Mouse (Mus musculus): ENCODE results near the gene 1700022I11Rik.

Gene 1700022I11Rik

DNA sequence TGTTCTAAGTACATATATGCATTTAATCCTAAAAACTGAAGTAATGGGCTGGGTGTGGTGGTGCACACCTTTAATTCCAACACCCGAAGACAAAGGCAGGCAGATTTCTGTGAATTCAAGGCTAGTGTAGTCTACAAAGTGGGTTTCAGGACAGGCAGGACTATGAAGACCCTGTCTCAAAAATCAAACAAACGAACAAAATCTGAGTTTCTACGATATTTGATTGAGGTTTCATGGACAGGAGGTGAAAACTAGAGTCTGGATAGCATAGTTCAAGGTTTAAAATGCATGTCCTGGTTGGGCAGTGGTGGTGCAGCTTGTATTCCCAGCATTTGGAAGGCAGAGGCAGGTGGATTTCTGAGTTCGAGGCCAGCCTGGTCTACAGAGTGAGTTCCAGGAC, at the start of gene 1700022I11Rik:
Gene 1700022I11Rik (plus strand): TSS at position 301 of the 400 bp plus-strand sequence.
- no peak for DNase-seq

DNA sequence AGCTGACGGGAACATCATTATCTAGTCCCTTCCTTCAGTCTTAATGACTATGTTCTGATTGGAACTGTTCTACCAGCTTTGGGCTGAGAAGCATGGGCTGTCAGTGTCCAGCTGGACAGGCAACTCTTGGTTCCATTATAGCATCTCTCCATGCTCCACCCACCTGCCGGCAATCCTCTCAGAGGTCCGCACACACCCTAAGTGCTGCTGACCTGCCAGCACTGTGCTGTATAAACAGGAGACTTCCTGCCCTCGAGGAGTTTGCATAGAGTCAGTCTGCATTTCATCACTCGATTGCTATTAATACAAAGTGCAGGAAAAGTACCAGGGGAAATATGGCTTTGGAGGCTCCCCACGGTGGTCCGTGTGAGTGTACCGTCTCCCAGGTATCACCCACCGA, 48.7 kb upstream of the 1700022I11Rik start:
- DNase-seq = no peak

DNA sequence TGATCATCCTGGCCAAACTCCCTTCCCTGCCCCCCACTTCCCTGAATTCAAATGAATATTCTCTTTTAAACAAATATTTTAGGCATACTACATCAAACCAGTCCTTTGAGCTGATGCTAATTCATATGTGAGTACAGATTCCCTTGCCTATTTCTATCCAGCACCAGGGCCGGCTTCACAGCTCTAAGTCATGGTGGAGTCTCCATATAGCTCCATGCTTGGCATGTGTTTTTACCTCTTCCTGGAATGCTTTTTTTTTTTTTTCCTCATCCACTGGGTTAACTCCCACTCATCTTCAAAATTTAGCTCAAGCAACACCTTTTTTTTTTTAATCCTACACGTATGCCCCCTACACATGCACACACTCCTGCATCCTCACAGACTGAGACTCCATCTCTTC, 47.9 kb upstream of the 1700022I11Rik start:
- DNase-seq = no peak

DNA sequence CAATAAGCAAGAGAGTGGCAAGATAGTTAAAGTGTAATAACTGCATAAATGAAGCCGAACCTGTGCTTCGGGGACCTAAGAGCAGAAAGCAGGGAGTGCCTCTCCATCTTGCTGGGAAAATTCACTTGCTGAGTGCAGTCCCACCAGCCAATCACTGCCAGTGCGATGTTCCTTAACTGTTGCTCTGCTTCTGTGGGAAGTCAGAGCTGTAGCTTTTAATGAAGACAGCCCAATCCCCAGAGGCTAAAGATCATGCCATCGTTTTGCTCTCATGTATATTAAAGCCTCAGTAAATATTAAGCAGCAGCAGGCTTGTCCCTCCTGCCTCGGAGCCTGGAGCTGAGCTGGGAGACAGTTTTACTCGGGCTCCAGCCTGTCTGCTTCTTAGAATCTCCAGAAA, 47.3 kb upstream of the 1700022I11Rik start:
- DNase-seq = no peak

DNA sequence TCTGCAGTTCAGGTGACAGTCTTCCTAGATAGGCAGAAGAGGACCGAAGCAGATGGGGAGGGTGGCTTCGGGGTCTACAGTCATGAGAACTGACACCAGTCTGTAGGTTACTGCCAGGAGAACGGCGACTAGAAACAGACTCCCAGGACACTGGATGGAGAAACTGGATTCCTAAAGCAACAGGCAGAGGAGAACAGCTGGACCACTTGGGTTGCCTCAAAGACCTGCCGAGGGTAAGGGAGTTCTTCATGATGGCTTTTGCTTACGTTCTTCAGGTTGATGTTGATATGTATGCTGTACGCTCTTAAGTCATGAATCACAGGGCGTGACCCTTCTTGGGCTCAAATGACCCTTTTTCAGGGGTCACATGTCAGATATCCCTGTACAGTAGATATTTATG, 46.9 kb upstream of the 1700022I11Rik start:
- DNase-seq = no peak

DNA sequence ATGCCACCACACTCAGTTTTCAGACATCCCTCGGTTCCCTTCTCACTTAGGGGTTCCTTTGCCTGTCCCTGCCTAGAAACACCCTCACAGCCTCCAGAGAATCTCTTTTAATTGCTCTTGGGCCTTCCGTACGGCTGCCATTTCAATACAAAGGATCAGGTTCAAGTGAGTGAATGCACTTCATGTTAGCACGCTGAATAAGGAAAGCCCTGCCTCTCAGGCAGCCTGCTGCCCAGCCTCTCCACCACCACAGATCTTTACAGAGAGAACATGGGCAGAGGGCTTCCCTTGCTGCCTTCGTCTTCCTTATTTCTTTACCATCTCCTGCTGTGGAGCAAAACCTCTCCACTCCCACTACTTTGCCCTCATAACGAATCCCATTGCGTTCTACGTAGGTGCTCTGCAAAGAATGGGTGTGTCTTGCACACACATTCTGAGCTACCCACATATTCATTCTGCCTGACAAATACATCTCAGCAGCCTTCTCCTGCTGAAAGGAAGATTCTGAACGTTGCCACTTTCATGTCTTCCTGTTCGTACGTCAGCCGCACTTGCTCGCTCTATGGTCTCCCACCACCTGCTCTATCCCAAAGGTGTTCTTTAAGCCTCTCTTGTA, 45.2 kb upstream of the 1700022I11Rik start:
- no peak for DNase-seq

DNA sequence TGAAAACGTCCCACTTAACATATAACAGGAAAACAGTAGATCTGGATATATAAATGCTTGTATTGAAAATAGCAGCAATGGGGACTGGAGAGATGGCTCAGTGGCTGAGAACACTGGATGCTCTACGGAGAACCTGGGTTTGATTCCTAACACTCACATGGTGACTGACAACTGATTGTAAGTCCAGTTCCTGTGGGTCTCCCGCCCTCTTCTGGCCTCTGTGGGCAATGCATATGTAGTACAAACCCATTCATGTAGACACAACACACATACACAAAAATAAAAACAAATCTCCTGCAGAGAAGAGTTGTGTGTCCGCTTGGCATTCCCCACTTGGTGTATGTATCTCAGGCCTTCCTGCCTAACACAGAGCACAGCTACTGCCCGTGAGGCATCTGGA, 41.2 kb upstream of the 1700022I11Rik start:
- no peak for DNase-seq

DNA sequence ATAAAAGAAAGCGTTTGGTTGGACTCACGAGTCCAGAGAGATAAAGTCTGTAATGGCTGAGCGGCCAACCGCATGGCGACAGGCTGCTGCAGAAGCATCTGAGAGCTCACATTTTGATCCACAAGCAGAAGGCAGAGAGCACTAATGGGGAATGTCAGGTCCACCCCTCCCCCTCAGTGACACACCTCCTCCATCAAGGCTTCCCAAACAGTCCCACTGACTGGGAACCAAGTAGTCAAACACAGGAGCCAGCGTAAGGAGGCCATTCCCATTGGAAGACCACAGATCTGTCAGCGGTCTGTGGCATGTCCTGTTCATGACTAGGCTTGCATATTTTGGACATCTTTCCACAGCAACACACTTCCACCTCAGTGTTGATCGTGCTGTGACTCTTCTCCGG, 40.5 kb upstream of the 1700022I11Rik start:
- no peak for DNase-seq

DNA sequence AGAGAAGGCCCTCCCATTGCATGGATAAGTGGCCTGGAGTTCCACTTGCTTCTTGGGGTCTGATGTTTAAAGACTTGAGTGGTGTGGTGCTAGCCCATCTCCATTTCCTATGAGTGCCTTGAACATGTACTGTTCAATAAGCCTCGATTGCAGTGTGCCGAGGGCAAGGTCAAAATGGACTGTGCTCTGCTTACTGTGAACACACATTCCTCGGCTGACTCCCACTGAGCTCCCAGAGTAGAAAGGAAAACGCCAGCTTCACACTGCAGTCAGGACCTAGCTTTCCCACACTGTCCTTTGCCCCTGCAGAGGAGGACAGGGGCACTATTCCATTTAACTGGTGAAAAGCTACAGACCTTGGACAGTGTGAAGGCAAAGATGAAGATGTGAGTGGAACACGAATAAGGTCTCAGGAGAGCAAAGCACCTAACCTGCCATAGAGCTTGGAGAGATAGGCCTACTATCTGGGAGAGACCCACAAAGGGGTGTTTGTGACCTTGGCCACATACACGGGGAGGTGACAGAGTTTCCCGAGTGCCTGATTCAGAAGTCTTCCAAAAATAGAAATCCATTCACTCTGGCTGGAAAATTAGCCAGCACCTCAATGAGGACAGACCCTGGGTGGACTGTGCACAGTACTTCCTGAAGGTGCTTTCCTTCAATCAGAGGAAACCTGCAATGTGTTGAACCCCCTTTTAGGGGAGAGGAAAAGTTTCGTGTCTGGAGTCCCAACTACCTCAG, 37.0 kb upstream of the 1700022I11Rik start:
- DNase-seq = no peak

DNA sequence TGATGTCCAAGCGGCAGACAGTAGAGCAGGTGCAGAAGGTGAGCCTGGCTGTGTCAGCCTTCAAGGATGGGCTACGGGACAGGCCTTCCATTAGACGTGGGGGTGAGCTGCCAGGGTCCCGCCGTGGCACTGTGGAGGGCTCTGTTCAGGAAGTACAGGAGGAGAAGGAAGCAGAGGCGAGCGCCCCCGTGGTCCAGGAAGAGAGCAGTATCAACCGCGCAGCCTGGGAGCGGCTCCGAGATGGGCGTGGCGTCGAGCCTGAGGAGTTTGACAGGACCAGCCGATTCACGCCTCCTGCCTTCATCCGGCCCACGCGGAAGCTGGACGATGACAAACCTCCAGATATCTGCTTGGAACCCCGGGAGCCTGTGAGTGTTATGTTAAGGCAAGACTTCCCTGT, 35.8 kb upstream of the 1700022I11Rik start:
- peak; percentile 77 to 86 for DNase-seq

DNA sequence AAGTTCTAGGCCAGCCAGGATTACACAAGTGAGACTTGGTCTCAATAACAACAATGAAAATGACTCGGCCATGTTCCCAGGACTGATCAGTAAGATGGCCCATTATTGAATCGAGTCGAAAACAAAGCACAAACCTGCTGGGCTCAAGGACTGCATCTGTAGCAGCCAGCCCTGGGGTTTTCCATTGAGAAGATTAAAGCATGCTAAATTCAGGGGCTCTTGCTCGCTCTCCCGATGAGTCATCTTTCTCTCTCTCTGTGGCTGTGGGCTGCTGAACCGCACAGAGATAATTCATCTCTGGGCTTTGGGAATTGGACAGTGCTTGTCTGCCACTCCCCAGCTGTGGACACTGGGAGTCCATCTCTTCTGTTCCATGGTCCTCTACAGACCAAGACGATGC, 28.0 kb upstream of the 1700022I11Rik start:
- DNase-seq = no peak

DNA sequence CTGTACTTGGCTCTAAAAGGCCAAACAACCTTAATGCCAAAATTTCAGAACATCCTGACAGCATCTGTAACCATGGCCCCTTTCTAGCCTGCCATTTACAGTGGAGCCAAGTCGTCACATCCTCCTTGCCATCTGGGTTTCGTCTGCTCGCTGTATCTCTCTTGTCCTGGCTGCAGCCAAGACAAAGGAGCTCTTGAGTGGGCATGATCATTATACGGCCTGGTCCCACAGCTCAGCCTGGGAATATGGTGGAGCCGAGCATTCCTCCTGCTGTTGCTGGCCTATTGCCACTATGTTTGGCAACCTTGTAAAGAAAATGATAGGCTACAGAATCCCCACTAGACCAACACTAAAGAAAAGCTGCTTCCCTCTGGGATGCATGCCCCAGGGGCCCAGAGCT, 26.1 kb upstream of the 1700022I11Rik start:
- no peak for DNase-seq

DNA sequence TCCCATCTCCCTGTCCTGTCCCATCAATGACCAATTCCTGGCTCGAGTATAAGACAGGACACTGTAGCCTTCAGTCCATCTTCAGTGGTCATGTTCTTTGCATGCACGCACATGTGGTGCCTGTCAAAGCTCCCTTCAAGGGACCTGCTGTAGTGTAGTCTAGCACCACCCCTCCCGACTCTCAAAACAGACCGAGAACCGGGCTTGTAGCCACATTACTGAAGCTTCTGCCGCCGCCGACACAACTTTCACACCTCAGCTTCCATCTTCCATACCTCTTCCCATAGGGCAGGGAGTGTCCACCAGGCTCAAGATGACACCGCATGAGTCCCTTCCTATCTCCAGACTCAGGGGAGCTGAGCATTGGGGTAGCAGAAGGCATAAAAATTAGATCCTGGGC, 25.2 kb upstream of the 1700022I11Rik start:
- DNase-seq = no peak

DNA sequence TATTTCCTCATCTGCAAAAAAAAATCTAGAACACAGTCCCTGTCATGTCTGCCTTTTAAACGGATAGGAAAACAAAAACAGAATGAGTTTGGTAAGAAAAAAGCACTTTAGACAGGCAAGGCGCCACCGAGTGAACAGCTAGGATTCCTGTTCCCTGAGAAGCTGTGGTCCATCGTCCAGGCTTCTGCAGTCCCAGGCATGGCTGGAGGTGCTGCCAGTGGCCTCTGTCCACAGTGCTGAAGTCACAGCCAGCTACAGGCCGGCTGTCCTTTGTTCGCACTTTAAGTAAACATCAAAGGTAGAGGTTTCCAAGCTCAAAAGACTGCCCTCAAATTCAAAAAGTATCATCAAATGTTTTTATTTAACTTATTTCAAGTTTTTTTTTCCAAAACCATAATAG, 24.4 kb upstream of the 1700022I11Rik start:
- peak; percentile 78 to 84 for DNase-seq

DNA sequence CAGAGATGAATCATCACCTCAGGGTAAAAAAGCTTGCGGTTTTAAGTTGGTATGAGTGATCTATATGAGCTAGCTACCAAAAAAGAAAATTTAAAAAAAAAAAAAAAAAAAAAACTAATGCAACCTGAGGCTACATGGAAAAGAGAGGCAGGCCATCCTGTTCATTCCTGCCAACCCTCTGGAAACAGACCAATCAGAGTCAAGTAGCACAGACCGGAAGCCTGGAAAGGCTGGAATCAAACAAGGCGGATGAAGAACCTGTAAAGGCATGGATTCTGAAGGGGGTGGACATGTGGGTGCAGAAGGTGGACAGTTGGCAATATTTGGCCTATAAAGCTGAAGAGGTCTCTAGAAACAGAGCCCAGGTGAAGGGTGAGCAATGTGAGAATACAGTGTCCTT, 24.0 kb upstream of the 1700022I11Rik start:
- no peak for DNase-seq

DNA sequence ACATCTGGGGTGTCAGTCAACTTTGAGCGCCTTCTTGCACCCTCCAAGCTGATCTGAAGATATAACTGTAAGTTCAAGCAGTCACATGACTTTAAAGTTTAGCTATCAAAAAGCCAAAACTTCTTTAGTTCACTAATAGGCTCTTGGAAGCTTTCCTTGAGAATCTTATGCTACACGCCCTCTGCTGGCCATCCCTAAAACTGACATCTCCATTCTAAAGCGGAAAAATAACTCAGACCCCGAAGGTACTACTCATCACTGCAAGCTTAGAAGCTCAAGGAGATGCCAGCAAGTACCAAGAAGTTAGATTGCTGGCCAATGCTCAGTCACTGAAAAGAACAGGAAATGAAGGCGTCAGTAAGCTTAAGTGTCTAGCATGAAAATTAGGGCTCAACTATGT, 23.5 kb upstream of the 1700022I11Rik start:
- DNase-seq = peak; percentile 77 to 79

DNA sequence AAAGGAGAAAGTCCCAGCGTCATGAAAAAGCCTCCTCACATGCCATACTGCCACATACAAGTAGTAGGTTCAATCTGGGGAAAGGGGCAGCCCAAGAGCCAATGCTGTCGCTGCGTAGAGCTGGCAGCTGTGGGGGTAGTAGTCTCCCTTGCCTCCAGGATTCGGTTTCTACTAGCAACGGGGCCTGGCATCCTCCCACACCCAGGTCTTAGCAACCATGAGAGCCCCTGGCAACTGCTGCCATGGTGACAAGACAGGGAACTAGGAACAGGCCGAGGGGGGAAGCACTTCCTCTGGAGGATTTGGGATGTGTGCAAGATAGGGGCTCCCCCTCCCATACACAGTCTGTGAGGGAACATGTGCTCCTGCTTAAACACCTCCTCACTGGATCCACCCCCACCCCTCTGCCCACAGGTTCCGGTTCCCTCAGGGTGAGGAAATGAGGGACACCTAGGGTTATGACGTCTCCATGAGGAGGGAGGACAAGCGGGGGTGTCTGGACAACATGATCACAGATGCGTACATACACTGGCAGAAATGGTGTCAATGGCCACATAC, 22.6 kb upstream of the 1700022I11Rik start:
- DNase-seq = no peak

DNA sequence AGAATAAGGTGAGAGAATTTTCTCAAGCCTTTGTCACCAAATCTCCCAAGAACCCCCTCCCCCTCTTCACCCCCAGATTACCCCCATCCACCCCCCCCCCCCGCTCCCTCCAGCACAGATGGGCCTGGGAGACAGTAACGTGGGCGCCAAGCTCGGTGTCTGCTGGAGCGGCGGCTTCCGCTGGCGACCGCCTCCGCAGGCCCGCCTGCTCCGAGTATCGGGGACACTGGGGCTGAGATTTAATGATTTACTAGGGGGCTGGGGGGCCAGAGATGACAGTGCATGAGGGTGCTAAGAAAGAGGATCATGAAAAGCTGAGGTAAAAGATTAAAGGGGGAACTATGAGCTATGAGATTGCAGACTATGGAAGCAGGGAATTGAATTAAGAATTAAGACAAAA, 20.9 kb upstream of the 1700022I11Rik start:
- no peak for DNase-seq

DNA sequence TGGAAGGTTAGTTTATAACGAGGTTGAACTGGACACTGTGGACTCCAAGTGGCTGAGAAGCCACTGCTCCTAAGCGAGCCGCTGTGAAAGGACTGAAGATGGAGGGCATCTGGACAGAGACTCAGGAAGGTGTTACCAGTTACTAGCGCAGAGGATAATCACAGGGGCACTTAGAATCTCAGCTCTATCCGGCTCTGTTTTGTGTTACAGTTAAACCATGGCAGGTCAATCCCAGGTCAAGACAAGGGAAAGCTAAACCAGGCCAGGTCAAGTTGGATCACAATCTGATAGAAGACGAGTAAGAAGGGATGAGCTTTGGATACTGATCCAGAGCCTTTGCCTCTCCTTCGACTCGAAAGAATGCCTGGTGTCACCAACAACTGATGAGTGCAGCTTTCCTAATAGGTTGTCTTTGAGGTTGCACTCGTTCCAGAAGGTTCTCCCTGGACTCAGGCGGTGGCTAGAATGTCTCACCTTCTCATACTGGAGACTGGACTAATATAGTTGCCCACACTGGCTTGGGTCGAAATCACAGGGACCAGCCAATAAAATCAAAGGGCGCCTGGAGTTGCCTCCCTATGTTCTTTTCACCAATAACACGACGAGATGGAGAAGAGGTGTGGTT, 20.2 kb upstream of the 1700022I11Rik start:
- no peak for DNase-seq

DNA sequence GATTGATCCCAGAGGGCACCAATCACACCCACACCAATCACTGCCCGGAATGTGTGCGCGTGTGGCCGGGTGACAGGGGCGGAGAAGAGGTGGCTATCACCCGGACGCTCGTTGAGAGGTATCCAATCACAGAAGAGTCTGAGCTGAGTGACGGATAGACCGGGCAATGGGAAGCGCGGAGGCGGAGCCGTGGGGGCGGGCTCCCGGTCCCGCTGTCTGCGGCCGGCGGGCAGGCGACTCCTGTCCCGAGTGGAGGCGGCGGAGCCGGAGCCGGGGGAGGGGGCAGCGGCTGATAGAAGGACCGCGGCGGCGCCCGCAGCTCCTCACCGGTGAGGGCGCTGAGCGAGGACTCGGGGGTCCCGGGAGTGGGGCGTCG, 19.7 kb upstream of the 1700022I11Rik start, which contains the start of gene Dnajb5:
Gene Dnajb5 (plus strand): TSS at position 139 of the 376 bp plus-strand sequence.
- peak; percentile 97 for DNase-seq

DNA sequence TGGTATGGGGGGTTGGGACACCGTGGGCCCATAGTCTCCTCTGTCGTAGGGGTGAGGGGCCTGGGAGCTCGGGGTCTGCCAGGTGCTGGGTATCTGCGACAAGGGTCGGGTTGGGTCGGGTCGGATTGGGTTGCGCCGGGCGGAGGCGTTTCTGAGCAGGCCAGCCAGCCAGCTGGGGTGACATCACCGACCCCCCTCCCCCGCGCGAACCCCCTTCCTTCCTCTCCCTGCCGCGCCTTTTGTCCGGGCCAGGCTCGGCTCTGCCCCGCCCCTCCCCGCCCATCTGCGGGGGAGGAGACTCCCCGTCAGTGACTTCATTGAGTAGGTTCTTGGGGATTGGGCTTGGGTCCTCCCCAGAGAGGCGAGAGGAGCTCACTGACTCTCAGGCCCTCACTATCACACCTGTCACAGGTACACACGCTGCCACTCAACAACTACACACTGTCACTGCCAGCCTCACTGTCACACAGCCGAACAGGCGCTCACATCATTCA, 19.3 kb upstream of the 1700022I11Rik start:
- peak; percentile 90 to 95 for DNase-seq

DNA sequence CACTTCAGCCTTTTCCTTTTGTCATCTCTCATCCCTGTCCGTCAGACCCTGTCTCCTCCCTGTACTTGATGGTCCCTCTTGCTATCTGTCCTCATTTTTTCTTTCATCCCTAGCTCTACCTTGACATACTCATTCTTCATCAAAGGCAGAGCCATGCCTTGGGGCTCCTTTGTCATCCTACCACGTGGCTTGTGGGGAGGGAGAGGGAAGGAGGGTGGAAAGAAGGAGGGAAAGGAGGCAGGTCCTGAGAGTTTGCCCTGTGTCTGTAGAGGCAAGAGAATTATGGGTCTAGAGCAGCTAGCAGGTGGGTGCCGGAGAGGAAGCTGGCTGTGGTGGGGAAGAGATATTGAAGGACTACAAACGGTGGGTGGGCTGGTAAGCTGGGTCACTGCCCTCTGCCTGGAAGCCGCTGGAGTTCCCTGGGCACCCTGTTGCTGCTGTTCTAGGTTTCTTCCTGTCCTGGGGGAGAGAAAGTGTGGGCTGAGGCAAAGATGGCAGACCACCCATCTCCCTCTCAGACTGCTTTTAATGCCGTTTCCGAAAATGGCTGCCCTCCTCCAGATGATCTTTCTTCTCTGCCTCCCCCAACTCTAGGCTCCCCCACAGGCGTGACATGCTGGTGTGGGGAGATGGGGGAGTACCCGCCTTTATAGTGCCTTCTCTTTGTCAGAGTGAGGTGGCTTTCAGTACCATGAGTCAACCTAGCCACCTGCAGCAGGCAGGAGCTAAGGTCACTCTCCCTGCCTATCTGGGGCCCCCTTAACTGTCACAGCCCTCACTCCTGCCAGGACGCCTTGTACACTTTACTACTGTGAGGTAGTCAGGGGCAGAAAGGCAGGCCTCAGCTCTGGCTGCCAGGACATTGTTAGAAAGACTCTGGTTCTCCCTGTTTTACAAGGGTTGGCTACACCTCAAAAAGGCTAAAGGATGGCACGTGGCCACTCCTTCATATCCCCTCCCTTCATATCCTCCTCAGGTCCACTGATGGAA, 17.9 kb upstream of the 1700022I11Rik start:
- DNase-seq = no peak

All from kidney, postnatal 4 days (tissue).